Mouse (Mus musculus) hematopoietic multipotent progenitor cell, adult 10-12 weeks (in vitro differentiated cells): ENCODE data around the gene Prkaa1. TPM values are rescaled to one million over a fixed set of nuclear protein-coding genes. Genes with fewer than 3 reads are reported as not detected.

Source experiments
- polyA plus RNA-seq: library from polyadenylated mRNA; stranded (reverse); fragments of >175 nt; gene quantifications from 2 replicates; pipeline ENCODE4 v1.2.3, GENCODE M21; 2012; ENCODE audit warnings: low replicate concordance

Gene Prkaa1
- 2.6 and 3.0 TPM in 2 replicates for polyA plus RNA-seq

GRCm38 (mm10) chr15:5143361-5144020 lies at the start of gene Prkaa1:
TSS of gene Prkaa1 (plus strand) at chr15:5143861.

DNA sequence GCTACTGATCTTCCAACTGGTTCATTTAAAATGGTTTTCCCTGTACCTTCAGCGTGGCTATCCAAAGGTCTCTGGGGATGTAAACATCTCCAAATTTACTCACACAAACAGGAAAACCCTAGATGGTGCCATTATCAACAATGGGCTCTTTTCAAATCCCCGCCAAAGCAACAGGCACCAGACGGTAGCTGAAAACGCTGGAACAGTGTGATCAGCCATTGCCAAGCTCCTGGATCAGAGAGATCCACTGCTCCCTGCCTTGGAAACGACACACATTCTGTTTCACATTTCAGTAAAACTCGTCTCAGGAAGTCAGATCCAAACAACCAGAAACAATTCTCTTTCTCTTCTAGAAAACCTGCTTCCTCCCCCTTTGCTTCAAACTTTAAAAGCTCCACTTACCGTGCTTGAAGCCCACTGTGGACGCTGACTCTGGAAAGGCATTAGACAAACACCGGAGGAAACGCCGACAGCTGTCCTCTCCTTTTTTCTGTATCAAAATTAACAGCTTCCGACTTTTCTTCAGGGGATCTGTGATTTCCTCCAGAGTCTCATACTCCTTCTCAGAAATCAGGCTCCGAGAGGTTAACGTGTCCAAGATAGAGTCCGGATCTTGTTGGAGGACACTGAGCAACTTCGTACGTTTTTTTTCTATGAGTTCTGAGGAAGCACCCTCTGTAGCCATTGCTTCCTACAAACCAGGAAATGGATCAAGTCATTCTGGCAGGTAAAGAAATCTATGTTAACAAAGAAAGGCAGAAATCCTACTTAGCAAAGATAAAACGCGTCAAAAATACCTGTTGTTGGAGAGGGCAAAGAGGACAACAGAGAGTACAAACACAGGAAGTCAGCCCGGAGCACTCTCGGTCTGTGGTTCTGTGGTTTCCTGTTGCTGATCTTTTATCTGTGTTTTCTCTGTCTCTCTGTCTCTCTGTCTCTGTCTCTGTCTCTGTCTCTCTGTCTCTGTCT lies 35.7 kb upstream of the Prkaa1 start, which contains the start of gene Card6:
Gene Card6, minus strand, starts transcription at position 854 of the 969 bp plus-strand sequence.

DNA sequence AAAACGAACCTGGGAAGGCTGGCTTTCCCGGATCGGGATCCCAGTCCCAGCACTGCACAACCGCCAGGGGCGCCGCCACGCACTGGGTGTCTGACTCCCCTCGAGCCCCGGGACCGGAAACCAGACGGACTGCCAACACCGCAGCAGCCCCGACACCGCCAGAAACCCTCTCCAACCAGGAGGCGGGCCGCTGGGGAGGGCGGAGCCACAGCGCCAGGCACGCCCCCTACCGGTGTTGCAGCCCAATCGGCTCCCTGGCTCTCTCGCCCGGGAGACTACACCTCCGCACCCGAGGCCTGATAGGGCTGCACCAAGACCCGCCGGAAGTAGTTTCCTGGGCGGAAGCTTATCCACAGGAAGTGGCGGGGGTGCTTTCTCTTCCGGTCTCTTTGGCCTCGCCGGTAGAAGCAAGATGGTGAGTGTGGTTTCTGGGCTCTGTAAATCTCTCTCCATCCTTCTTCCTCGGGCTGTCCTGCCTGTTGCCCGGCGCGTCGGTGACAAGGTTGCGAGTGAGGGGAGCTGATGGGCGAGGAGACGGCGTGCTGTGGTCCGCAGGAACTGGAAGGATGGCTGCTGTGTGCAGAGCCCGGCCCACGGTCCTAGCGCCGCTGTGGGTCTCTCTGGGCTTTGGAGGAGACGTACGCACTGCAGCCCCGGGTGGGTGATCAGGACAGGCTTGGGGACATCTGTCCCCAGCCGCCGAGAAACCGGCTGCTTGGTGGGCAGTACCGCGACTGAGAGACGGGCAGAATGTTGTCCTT lies 27.2 kb upstream of the Prkaa1 start, which contains the start of gene Rpl37:
Gene Rpl37, plus strand, starts transcription at position 376 of the 761 bp plus-strand sequence.

GRCm38 (mm10) chr15:5185366-5186292 lies 42.0 kb downstream of the Prkaa1 start, which contains the start of gene Ttc33:
TSS of gene Ttc33 (plus strand) at chr15:5185525.

Other genes with a start within 250 kb of the Prkaa1 start
- gene Mroh2b, start 245.1 kb upstream of the Prkaa1 start, polyA plus RNA-seq: not detected in 2 replicates
- not detected in 2 replicates for gene C7, start 80.1 kb upstream of the Prkaa1 start, polyA plus RNA-seq
- 5.4 and 10.6 TPM in 2 replicates for gene Card6, start 35.3 kb upstream of the Prkaa1 start, polyA plus RNA-seq
- gene Rpl37, start 27.2 kb upstream of the Prkaa1 start, polyA plus RNA-seq: 38.1 and 90.1 TPM in 2 replicates
- gene Ttc33, start 41.7 kb downstream of the Prkaa1 start, polyA plus RNA-seq: 2.5 and 32.9 TPM in 2 replicates
- 17.8 and 26.5 TPM in 2 replicates for gene Ptger4, start 100.3 kb downstream of the Prkaa1 start, polyA plus RNA-seq